ENCODE assay signal across 7 mouse cellular contexts in the genomic region with DNA sequence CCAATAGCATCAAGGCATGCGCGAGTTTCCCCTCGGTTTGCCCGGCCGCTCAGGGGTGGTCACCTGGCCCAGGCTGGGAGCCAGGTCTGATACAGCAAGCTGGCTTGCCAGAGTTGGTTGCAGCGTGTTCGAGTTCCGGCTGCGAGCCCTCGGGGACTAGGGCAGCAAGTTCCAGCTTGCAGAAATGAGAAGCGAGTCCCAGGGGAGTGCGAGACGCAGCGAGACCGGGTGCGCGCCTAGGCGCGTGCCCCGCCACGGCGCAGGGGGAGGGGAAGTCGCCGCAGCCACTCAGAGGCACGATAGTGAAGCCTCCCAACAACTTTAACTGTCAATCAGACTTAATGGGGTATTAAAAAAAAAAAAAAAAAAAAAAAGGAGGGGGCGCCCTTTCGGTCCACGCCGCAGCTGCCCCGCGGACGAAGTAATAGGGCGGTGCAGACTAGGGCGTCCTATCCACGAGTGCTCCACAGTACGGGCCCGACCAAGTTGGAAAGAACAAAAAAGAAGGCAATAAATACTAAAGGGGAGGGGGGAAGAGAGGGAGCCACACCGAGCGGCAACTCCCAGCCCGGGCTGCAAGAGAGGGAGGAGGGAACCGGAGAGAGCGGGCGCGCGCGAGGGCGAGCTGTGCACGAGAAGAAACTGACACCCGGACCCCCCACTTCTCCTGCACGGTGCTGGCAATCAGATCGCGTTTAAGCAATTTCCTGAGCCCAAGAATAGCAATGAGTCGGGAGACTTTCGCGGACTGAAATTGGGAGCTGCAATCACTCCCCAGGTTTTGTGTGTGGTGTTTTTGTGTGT. TPM values are rescaled to one million over a fixed set of nuclear protein-coding genes. Genes with fewer than 3 reads are reported as not detected.
A peak's percentile ranks its signal among the peaks of the same experiment; 100 is the strongest.
DNase-seq lines count a peak whose midpoint lies in the region; ATAC-seq lines count a peak whose summit lies in the region.

A gene (plus strand): TSS at position 695 of the 804 bp plus-strand sequence.

- peak within 1 kb of the TSS; percentile 84 for H3K9ac ChIP-seq in intestine, embryonic 16.5 days (ENCODE audit: low read depth, low read length)
- H3K9ac ChIP-seq in midbrain, embryonic 12.5 days (replicated peaks): peak within 1 kb of the TSS; percentile 39

- H3K27me3 ChIP-seq in embryonic facial prominence, embryonic 10.5 days (replicated peaks; ENCODE audit: low read depth, poor library complexity, severe bottlenecking): peaks cover 36% of the 10 kb centered on the region
- H3K27me3 ChIP-seq in intestine, embryonic 16.5 days (replicated peaks; ENCODE audit: control insufficient read depth, insufficient read depth, low read length): no peaks in the 10 kb centered on the region
- 0 out of 2 replicates have a peak, but pooled peaks cover 6% of the 10 kb centered on the region for H3K27me3 ChIP-seq in limb, embryonic 10.5 days (ENCODE audit: low read depth, poor library complexity, severe bottlenecking)
- peaks cover 45% of the 10 kb centered on the region for H3K27me3 ChIP-seq in midbrain, embryonic 12.5 days

- peak within 1 kb of the TSS; percentile 70 for H3K4me3 ChIP-seq in embryonic facial prominence, embryonic 10.5 days
- H3K4me3 ChIP-seq in intestine, embryonic 16.5 days (ENCODE audit: low read length): peak within 1 kb of the TSS; percentile 70
- H3K4me3 ChIP-seq in limb, embryonic 10.5 days: peak within 1 kb of the TSS; percentile 65
- H3K4me3 ChIP-seq in midbrain, embryonic 12.5 days: peak within 1 kb of the TSS; percentile 42

- H3K27ac ChIP-seq in embryonic facial prominence, embryonic 10.5 days (replicated peaks): peak within 1 kb of the TSS; percentile 83
- peak within 1 kb of the TSS; percentile 96 for H3K27ac ChIP-seq in intestine, embryonic 16.5 days (ENCODE audit: low read length)
- peak within 1 kb of the TSS; percentile 88 for H3K27ac ChIP-seq in limb, embryonic 10.5 days
- no peak within 1 kb of the TSS for H3K27ac ChIP-seq in midbrain, embryonic 12.5 days (replicated peaks)

- peak within 1 kb of the TSS; percentile 62 for H3K4me2 ChIP-seq in intestine, embryonic 16.5 days (ENCODE audit: low read depth, low read length)
- peak within 1 kb of the TSS; percentile 70 for H3K4me2 ChIP-seq in midbrain, embryonic 12.5 days (replicated peaks)

- under 1% methylated on average over 55 of the region's 55 CpGs for WGBS in embryonic facial prominence, embryonic 10.5 days
- WGBS in intestine, embryonic 16.5 days: under 1% methylated on average over 55 of the region's 55 CpGs
- under 1% methylated on average over 55 of the region's 55 CpGs for WGBS in limb, embryonic 10.5 days
- WGBS in midbrain, embryonic 12.5 days: under 1% methylated on average over 55 of the region's 55 CpGs

- H3K4me1 ChIP-seq in embryonic facial prominence, embryonic 10.5 days: peaks cover 55% of the 10 kb centered on the region
- H3K4me1 ChIP-seq in intestine, embryonic 16.5 days (ENCODE audit: control insufficient read depth, insufficient read depth, low read length): peaks cover 29% of the 10 kb centered on the region
- H3K4me1 ChIP-seq in limb, embryonic 10.5 days: peaks cover 76% of the 10 kb centered on the region
- peaks cover 22% of the 10 kb centered on the region for H3K4me1 ChIP-seq in midbrain, embryonic 12.5 days

- no peaks in the 10 kb centered on the region for H3K9me3 ChIP-seq in embryonic facial prominence, embryonic 10.5 days
- no peaks in the 10 kb centered on the region for H3K9me3 ChIP-seq in intestine, embryonic 16.5 days (ENCODE audit: control insufficient read depth, low read length)
- H3K9me3 ChIP-seq in limb, embryonic 10.5 days (replicated peaks): no peaks in the 10 kb centered on the region
- H3K9me3 ChIP-seq in midbrain, embryonic 12.5 days: no peaks in the 10 kb centered on the region

- peak; percentile 78 for ATAC-seq in intestine, embryonic 16.5 days
- peak; percentile 81 for ATAC-seq in midbrain, embryonic 12.5 days (ENCODE audit: low FRiP score, low read depth)

- DNase-seq in adrenal gland, adult 2 months: peak; percentile 93
- DNase-seq in embryonic facial prominence, embryonic 10.5 days (ENCODE audit: low spot score): peak; percentile 92
- DNase-seq in gastrocnemius, postnatal 4 days (ENCODE audit: low spot score in 2 of 2): peak; percentile 74 to 86
- DNase-seq in limb, embryonic 10.5 days (ENCODE audit: low spot score): peak; percentile 87
- DNase-seq in skeletal muscle tissue, adult 2 months (ENCODE audit: low read depth, low spot score): peak; percentile 90

- H3K36me3 ChIP-seq in embryonic facial prominence, embryonic 10.5 days (replicated peaks): no peaks in the 10 kb centered on the region
- no peaks in the 10 kb centered on the region for H3K36me3 ChIP-seq in intestine, embryonic 16.5 days (ENCODE audit: control insufficient read depth, insufficient read depth, low read length)
- no peaks in the 10 kb centered on the region for H3K36me3 ChIP-seq in limb, embryonic 10.5 days
- H3K36me3 ChIP-seq in midbrain, embryonic 12.5 days: no peaks in the 10 kb centered on the region

RNA-seq across cellular contexts. Expression of the gene that starts here (rescaled TPM):
- total RNA-seq in adrenal gland, adult 2 months (2021): 100 to 1,000 TPM in 1 of 2 experiments, 10 to 100 TPM in 1; 94.8 to 157 TPM
- 96.3 and 135 TPM in 2 replicates for polyA plus RNA-seq in adrenal gland, adult 2 months (2012; rRNA removed)
- 22.0 and 30.2 TPM in 2 replicates for polyA plus RNA-seq in embryonic facial prominence, embryonic 10.5 days (2016; fragmentation: Nextera tagmentation; extraction: Ambion mirVana)
- total RNA-seq in gastrocnemius, postnatal 4 days (2021): 10 to 100 TPM; 49.2 to 51.4 TPM
- polyA plus RNA-seq in intestine, embryonic 16.5 days (2015; fragmentation: Nextera tagmentation; extraction: Ambion mirVana): 122 and 132 TPM in 2 replicates
- polyA plus RNA-seq in limb, embryonic 10.5 days (2016; fragmentation: Nextera tagmentation; extraction: Ambion mirVana): 29.5 and 49.8 TPM in 2 replicates
- 9.8 and 13.6 TPM in 2 replicates for polyA plus RNA-seq in midbrain, embryonic 12.5 days (2016; fragmentation: Nextera tagmentation; extraction: Ambion mirVana)
